Mouse (Mus musculus) hindbrain, embryonic 12.5 days (tissue): ENCODE measurements around the gene Ankfy1. TPM values are rescaled to one million over a fixed set of nuclear protein-coding genes. Genes with fewer than 3 reads are reported as not detected.

Source experiments
- ATAC-seq: fragments of 200-750 bp; cut with Nextera tagmentation; 2 replicates; pipeline ENCODE4 v1.8.0; 2017; ENCODE audit warnings: moderate TSS enrichment; ENCODE audit not compliant: low FRiP score
- H3K27ac ChIP-seq: fragments of 300-500 bp; sonication (generic); 2 replicates; pipeline ENCODE4 v1.5.1; 2016; ENCODE audit warnings: mild to moderate bottlenecking
- H3K27me3 ChIP-seq: fragments of 300-500 bp; sonication (generic); 2 replicates; pipeline ENCODE4 v1.6.1; 2016; ENCODE audit warnings: mild to moderate bottlenecking
- H3K36me3 ChIP-seq: fragments of 300-500 bp; sonication (generic); 2 replicates; pipeline ENCODE4 v1.6.1; 2016; ENCODE audit warnings: mild to moderate bottlenecking
- H3K4me1 ChIP-seq: fragments of 300-500 bp; sonication (generic); 2 replicates; pipeline ENCODE4 v1.6.1; 2016
- H3K4me2 ChIP-seq: fragments of 300-500 bp; sonication (generic); replicated peaks from 2 replicates; pipeline ENCODE4 v1.6.1; 2016; ENCODE audit warnings: mild to moderate bottlenecking
- H3K4me3 ChIP-seq: fragments of 300-500 bp; sonication (generic); 2 replicates; pipeline ENCODE4 v1.5.1; 2016; ENCODE audit warnings: mild to moderate bottlenecking
- H3K9ac ChIP-seq: fragments of 300-500 bp; sonication (generic); 2 replicates; pipeline ENCODE4 v1.6.1; 2016; ENCODE audit warnings: mild to moderate bottlenecking, moderate library complexity
- H3K9me3 ChIP-seq: fragments of 300-500 bp; sonication (generic); replicated peaks from 2 replicates; pipeline ENCODE4 v1.6.1; 2016; ENCODE audit warnings: mild to moderate bottlenecking
- WGBS: fragments of 180-500 bp; shearing (Covaris S2); methylation state at CpG from one replicate; pipeline ENCODE4 v1.1.7; 2016; 5-methylcytosine and 5-hydroxymethylcytosine counted together
- polyA plus RNA-seq: library from polyadenylated mRNA; unstranded; fragments of >200 nt; fragmentation: Nextera tagmentation; extraction: Ambion mirVana; gene quantifications from 2 replicates; pipeline ENCODE4 v1.2.1, GENCODE M21; 2016

Gene Ankfy1
- polyA plus RNA-seq, 1 experiment from 2014 or later: 35.0 TPM

- Histone ChIP-seq H3K36me3 (no peaks in the 10 kb centered on the region), H3K27me3 (no peaks in the 10 kb centered on the region), H3K4me1 (peaks cover 12% of the 10 kb centered on the region), H3K27ac (no peak overlapping the region), H3K4me2 (no peak overlapping the region), H3K4me3 (no peak overlapping the region), H3K9ac (no peak overlapping the region), H3K9me3 (no peaks in the 10 kb centered on the region)
- no peak for ATAC-seq
These were observed 108.3 kb downstream of the Ankfy1 start for GRCm38 (mm10) chr11:72798112-72798511.

- H3K4me3 ChIP-seq: no peak overlapping the region
- no peaks in the 10 kb centered on the region for H3K9me3 ChIP-seq
- no peak overlapping the region for H3K9ac ChIP-seq
- no peak for ATAC-seq
- no peaks in the 10 kb centered on the region for H3K36me3 ChIP-seq
- H3K4me2 ChIP-seq: no peak overlapping the region
- H3K27me3 ChIP-seq: no peaks in the 10 kb centered on the region
- H3K27ac ChIP-seq: no peak overlapping the region
- H3K4me1 ChIP-seq: peaks cover 10% of the 10 kb centered on the region
These were observed 111.4 kb downstream of the Ankfy1 start for GRCm38 (mm10) chr11:72801182-72801581.

GRCm38 (mm10) chr11:72803038-72803437 lies 113.2 kb downstream of the Ankfy1 start:
- no peak overlapping the region for H3K9ac ChIP-seq
- H3K4me3 ChIP-seq: no peak overlapping the region
- no peak overlapping the region for H3K27ac ChIP-seq
- H3K4me2 ChIP-seq: no peak overlapping the region
- no peaks in the 10 kb centered on the region for H3K4me1 ChIP-seq
- no peaks in the 10 kb centered on the region for H3K27me3 ChIP-seq
- H3K9me3 ChIP-seq: no peaks in the 10 kb centered on the region
- 83% methylated on average over 3 of the region's 3 CpGs for WGBS
- no peak for ATAC-seq
- no peaks in the 10 kb centered on the region for H3K36me3 ChIP-seq

- H3K9me3 ChIP-seq: no peaks in the 10 kb centered on the region
- ATAC-seq: no peak
These were observed 114.8 kb downstream of the Ankfy1 start for GRCm38 (mm10) chr11:72804586-72804985.

GRCm38 (mm10) chr11:72805232-72805631 lies 115.4 kb downstream of the Ankfy1 start:
- Histone ChIP-seq H3K4me1 (no peaks in the 10 kb centered on the region), H3K27ac (no peak overlapping the region), H3K27me3 (no peaks in the 10 kb centered on the region), H3K4me2 (no peak overlapping the region), H3K9ac (no peak overlapping the region), H3K4me3 (no peak overlapping the region), H3K9me3 (no peaks in the 10 kb centered on the region), H3K36me3 (no peaks in the 10 kb centered on the region)
- no peak for ATAC-seq
- 90% methylated on average over 3 of the region's 3 CpGs for WGBS

More at GRCm38 (mm10) chr11:72804586-72804985, 114.8 kb downstream of the Ankfy1 start:
- H3K4me1 ChIP-seq: no peaks in the 10 kb centered on the region
- H3K9ac ChIP-seq: no peak overlapping the region
- no peaks in the 10 kb centered on the region for H3K36me3 ChIP-seq
- no peak overlapping the region for H3K4me2 ChIP-seq
- no peak overlapping the region for H3K4me3 ChIP-seq
- no peaks in the 10 kb centered on the region for H3K27me3 ChIP-seq
- H3K27ac ChIP-seq: no peak overlapping the region

GRCm38 (mm10) chr11:72806556-72806955 lies 116.8 kb downstream of the Ankfy1 start:
- H3K36me3 ChIP-seq: no peaks in the 10 kb centered on the region
- H3K27me3 ChIP-seq: no peaks in the 10 kb centered on the region
- H3K4me1 ChIP-seq: no peaks in the 10 kb centered on the region
- ATAC-seq: no peak
- no peak overlapping the region for H3K27ac ChIP-seq
- no peaks in the 10 kb centered on the region for H3K9me3 ChIP-seq
- no peak overlapping the region for H3K4me3 ChIP-seq
- H3K4me2 ChIP-seq: no peak overlapping the region
- WGBS: 74% methylated on average over 2 of the region's 2 CpGs
- H3K9ac ChIP-seq: no peak overlapping the region

GRCm38 (mm10) chr11:72807992-72808391 lies 118.2 kb downstream of the Ankfy1 start:
- Histone ChIP-seq H3K9me3 (no peaks in the 10 kb centered on the region), H3K36me3 (no peaks in the 10 kb centered on the region), H3K4me3 (no peak overlapping the region), H3K27me3 (no peaks in the 10 kb centered on the region), H3K27ac (no peak overlapping the region), H3K4me2 (no peak overlapping the region), H3K4me1 (no peaks in the 10 kb centered on the region), H3K9ac (no peak overlapping the region)
- no peak for ATAC-seq
- whole genome bisulfite sequencing: 87% methylated on average over 4 of the region's 4 CpGs

GRCm38 (mm10) chr11:72813687-72814086 lies 123.9 kb downstream of the Ankfy1 start:
- no peaks in the 10 kb centered on the region for H3K4me1 ChIP-seq
- no peaks in the 10 kb centered on the region for H3K27me3 ChIP-seq
- WGBS: 94% methylated on average over 5 of the region's 5 CpGs
- H3K9ac ChIP-seq: no peak overlapping the region
- H3K4me3 ChIP-seq: no peak overlapping the region
- ATAC-seq: no peak
- H3K36me3 ChIP-seq: no peaks in the 10 kb centered on the region
- no peak overlapping the region for H3K27ac ChIP-seq
- H3K4me2 ChIP-seq: no peak overlapping the region
- H3K9me3 ChIP-seq: no peaks in the 10 kb centered on the region

GRCm38 (mm10) chr11:72814188-72814587 lies 124.4 kb downstream of the Ankfy1 start:
- Histone ChIP-seq H3K9me3 (no peaks in the 10 kb centered on the region), H3K4me3 (no peak overlapping the region), H3K27me3 (no peaks in the 10 kb centered on the region), H3K4me2 (no peak overlapping the region), H3K9ac (no peak overlapping the region), H3K36me3 (0 out of 2 replicates have a peak, but pooled peaks cover 5% of the 10 kb centered on the region), H3K4me1 (no peaks in the 10 kb centered on the region), H3K27ac (no peak overlapping the region)
- WGBS: 76% methylated on average over 2 of the region's 2 CpGs
- no peak for ATAC-seq

GRCm38 (mm10) chr11:72816859-72817258 lies 127.1 kb downstream of the Ankfy1 start:
- no peak for ATAC-seq
- no peak overlapping the region for H3K4me2 ChIP-seq
- no peaks in the 10 kb centered on the region for H3K4me1 ChIP-seq
- peaks cover 15% of the 10 kb centered on the region for H3K36me3 ChIP-seq
- 84% methylated on average over 1 of the region's 1 CpGs for WGBS
- no peak overlapping the region for H3K4me3 ChIP-seq
- no peaks in the 10 kb centered on the region for H3K9me3 ChIP-seq
- no peaks in the 10 kb centered on the region for H3K27me3 ChIP-seq
- no peak overlapping the region for H3K27ac ChIP-seq
- no peak overlapping the region for H3K9ac ChIP-seq

GRCm38 (mm10) chr11:72818067-72818466 lies 128.3 kb downstream of the Ankfy1 start:
- H3K4me2 ChIP-seq: no peak overlapping the region
- 89% methylated on average over 7 of the region's 7 CpGs for WGBS
- H3K36me3 ChIP-seq: peaks cover 25% of the 10 kb centered on the region
- H3K27ac ChIP-seq: no peak overlapping the region
- no peak for ATAC-seq
- H3K9ac ChIP-seq: no peak overlapping the region
- no peak overlapping the region for H3K4me3 ChIP-seq
- no peaks in the 10 kb centered on the region for H3K27me3 ChIP-seq
- no peaks in the 10 kb centered on the region for H3K9me3 ChIP-seq
- H3K4me1 ChIP-seq: no peaks in the 10 kb centered on the region

- Histone ChIP-seq H3K4me3 (no peak overlapping the region), H3K4me1 (no peaks in the 10 kb centered on the region), H3K4me2 (no peak overlapping the region), H3K9me3 (no peaks in the 10 kb centered on the region), H3K27me3 (no peaks in the 10 kb centered on the region), H3K27ac (no peak overlapping the region), H3K36me3 (peaks cover 42% of the 10 kb centered on the region), H3K9ac (no peak overlapping the region)
- no peak for ATAC-seq
- WGBS: 90% methylated on average over 7 of the region's 7 CpGs
These were observed 131.2 kb downstream of the Ankfy1 start for GRCm38 (mm10) chr11:72821041-72821440.
